Mouse (Mus musculus) small intestine, adult 2 months (tissue): ENCODE data around the gene Qsox2. TPM values are rescaled to one million over a fixed set of nuclear protein-coding genes. Genes with fewer than 3 reads are reported as not detected.

Experiments
- H3K27ac ChIP-seq: fragments of 200-500 bp; 2 replicates; pipeline ENCODE4 v1.5.1; 2012; ENCODE audit warnings: low read depth, low read length, control low read depth, inconsistent platforms; ENCODE audit not compliant: insufficient read depth
- H3K27me3 ChIP-seq: fragments of 200-500 bp; 2 replicates; pipeline ENCODE4 v1.6.1; 2012; ENCODE audit warnings: mild to moderate bottlenecking, moderate library complexity, low read length, inconsistent platforms; ENCODE audit not compliant: control insufficient read depth, insufficient read depth
- H3K36me3 ChIP-seq: fragments of 200-500 bp; 2 replicates; pipeline ENCODE4 v1.6.1; 2012; ENCODE audit warnings: mild to moderate bottlenecking, low read length, control low read depth, inconsistent platforms; ENCODE audit not compliant: control insufficient read depth, insufficient read depth
- H3K4me1 ChIP-seq: fragments of 200-500 bp; 2 replicates; pipeline ENCODE4 v1.6.1; 2012; ENCODE audit warnings: low read length, inconsistent platforms, mixed read lengths; ENCODE audit not compliant: control insufficient read depth, insufficient read depth, insufficient read length
- H3K4me3 ChIP-seq: fragments of 200-500 bp; 2 replicates; pipeline ENCODE4 v1.5.1; 2012; ENCODE audit warnings: low read depth, mild to moderate bottlenecking, control low read depth, inconsistent platforms, low read length, moderate library complexity
- CTCF ChIP-seq: fragments of 200-500 bp; IDR thresholded peaks from 2 replicates; pipeline ENCODE4 v1.5.1; 2012; ENCODE audit warnings: low read depth, mild to moderate bottlenecking, control low read depth, inconsistent platforms, low read length, moderate library complexity, mixed read lengths; ENCODE audit not compliant: insufficient replicate concordance, insufficient read length; ENCODE audit errors: extremely low read depth
- POLR2A ChIP-seq: fragments of 200-500 bp; IDR thresholded peaks from 2 replicates; pipeline ENCODE4 v1.6.1; 2012; ENCODE audit warnings: low read depth, mild to moderate bottlenecking, control low read depth, inconsistent platforms, low read length, moderate library complexity
- WGBS: fragments of 180-500 bp; shearing (Covaris S2); methylation state at CpG from one replicate; pipeline ENCODE4 v1.1.7; 2018; 5-methylcytosine and 5-hydroxymethylcytosine counted together
- polyA plus RNA-seq: library from polyadenylated mRNA; depleted of rRNA; stranded (reverse); fragments of >200 nt; gene quantifications from 2 replicates; pipeline ENCODE4 v1.2.3, GENCODE M21; 2012

Gene Qsox2
- polyA plus RNA-seq, 1 experiment: 10.9 TPM

DNA sequence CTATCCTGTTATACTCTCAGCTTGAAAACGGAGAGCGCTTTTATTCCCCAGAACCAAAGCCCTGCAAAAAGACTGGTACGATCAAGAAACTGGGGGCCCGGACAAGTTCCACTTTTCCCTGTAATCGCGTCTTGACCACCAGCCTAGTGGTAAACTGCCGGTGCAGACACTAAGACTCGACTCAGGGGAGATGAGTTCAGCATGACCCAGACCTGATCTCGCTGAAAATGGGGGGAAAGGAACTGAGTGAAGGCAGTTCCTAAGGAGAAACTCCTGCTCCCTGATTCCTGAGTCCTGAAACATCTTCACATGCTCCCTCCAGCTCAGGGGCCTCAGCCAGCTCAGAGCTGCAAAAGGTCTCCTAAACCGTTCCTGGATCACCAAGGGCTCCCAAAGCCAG, 31.6 kb downstream of the Qsox2 start:
- Histone ChIP-seq H3K27me3 (peaks cover 58% of the 10 kb centered on the region), H3K4me1 (peaks cover 6% of the 10 kb centered on the region; the same call in 1 of the 2 replicates), H3K36me3 (peaks cover 7% of the 10 kb centered on the region), H3K27ac (no peak overlapping the region), H3K4me3 (no peak overlapping the region)
- TF ChIP-seq CTCF (no peak), POLR2A (no peak)
- WGBS: 27% methylated on average over 10 of the region's 10 CpGs

DNA sequence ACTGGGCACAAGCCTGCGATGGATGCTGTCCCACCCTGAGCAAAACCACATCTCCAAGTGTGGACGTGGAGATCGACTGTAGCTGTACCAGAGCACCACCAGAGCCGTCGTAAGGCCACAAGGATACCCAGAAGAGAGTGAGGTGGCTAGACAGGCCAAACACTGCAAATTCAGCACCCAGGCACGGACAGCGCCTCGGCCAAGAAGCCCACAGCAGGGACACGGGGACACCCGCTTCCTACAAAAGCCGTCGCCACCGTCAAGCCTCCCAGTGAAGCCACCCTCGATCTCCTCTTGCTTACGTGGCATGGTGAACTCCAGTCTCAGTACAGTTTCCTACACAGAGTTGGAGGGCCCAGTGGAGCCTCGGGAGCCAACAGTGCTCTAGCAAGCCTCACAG, 32.2 kb downstream of the Qsox2 start:
- WGBS: 5% methylated on average over 16 of the region's 16 CpGs
- Histone ChIP-seq H3K4me1 (peaks cover 6% of the 10 kb centered on the region; the same call in 1 of the 2 replicates), H3K27ac (no peak overlapping the region), H3K36me3 (peaks cover under 1% of the 10 kb centered on the region; the same call in 1 of the 2 replicates), H3K4me3 (no peak overlapping the region), H3K27me3 (peaks cover 60% of the 10 kb centered on the region)
- TF ChIP-seq CTCF: no peak
- TF ChIP-seq POLR2A: no peak

DNA sequence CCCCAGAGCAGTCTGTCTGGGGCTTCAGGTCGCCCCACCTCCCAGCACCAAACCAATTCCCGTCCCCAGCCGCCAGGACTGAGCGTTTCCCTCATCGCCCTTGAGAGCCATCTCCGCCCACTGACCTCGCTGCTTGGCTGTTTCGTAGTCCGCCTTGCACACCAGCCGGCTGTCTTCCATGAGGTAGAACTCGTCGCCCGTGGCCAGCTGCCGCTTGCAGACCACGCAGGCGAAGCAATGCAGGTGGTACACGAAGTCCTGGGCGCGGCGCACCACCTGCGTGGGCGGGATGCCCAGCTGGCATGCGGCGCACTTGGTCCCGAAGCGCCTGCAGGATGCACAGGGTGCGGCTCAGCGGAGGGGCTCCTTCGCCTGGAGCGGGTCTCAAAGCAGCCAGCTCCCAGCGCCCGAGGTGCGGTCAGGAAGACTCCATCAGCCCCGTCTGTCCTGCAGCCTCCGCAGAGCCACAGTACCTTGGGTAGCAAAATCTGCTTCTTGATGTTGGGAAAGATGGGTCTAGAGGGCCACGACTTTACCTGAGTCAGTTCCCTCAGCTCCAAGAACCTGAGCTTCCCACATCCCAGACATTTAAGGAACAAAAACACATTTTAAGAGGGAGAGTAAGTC, 34.4 kb downstream of the Qsox2 start:
- WGBS: 5% methylated on average over 36 of the region's 36 CpGs
- H3K36me3 ChIP-seq: no peaks in the 10 kb centered on the region
- no peak overlapping the region for H3K4me3 ChIP-seq
- 0 out of 2 replicates have a peak, but pooled peaks cover 2% of the 10 kb centered on the region for H3K4me1 ChIP-seq
- H3K27ac ChIP-seq: no peak overlapping the region
- peaks cover 75% of the 10 kb centered on the region for H3K27me3 ChIP-seq
- no peak for TF ChIP-seq CTCF
- no peak for TF ChIP-seq POLR2A

DNA sequence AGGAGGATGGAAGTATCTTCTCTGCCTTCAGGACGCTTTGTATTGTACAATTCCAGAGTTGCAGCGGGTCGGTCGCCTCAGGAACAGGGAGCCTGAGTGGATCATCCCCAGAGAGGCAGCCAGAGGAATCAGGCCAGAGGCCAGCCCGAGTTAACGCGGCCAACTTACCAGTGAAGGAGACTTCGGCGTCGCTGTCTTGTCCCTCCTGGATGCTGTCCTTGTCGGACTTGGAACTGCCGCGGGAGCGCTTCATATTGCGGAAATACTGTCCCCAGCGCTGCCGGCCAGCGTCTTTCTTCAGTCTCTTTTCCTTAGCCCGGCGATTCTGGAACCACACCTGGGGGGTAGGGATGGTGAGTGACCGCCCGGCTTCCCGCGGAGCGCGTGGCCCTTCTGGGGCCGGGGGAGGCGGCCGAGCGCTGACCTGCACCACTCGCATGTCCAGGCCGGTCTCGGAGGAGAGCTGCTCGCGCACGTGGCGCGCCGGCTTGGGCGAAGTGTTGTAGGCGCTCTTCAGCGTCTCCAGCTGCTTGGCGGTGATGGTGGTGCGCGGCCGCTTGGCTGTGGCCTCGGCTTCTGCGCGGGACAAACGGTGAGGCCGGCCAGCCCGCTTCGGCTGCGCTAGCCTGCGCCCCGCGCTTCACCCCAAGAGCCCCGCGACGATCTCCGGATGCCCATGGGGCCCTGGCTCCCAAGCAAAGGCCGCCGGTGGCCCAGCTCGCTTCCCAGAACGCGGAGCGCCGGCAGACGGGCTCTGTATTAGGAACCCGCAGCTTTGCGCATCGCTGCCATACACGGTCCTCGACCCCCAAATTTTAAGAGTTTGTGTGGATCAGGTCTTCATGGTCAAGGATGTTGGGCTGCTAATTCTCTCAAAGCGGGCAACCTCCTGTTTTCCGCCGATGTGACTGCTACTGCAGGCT, 35.1 kb downstream of the Qsox2 start:
- 2% methylated on average over 77 of the region's 77 CpGs for WGBS
- no peak overlapping the region for H3K4me3 ChIP-seq

DNA sequence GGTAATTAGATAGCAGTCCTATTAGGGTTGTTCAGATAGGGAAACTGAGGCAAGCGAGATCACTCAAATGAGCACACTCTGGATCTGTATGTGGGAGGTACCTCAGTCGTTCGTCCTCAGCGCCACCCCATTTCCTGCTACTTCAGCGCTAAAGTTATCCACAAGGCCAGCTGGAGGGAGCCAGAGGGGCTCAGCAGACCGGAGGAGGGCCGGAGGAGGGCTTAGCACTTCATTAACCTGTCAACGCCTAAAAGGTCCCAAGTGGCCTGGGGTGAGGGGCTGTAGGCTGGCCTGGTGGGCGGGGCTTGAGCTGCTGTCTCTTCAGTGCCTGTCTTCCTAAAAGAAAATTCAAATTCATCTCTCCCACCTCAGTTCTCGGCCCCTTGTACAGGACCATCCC, 38.8 kb downstream of the Qsox2 start:
- Histone ChIP-seq H3K36me3 (no peaks in the 10 kb centered on the region), H3K4me1 (no peaks in the 10 kb centered on the region), H3K4me3 (no peak overlapping the region), H3K27me3 (peaks cover 60% of the 10 kb centered on the region), H3K27ac (no peak overlapping the region)
- TF ChIP-seq POLR2A (no peak), CTCF (no peak)
- WGBS: 3% methylated on average over 10 of the region's 10 CpGs

More for the DNA sequence above, 35.1 kb downstream of the Qsox2 start:
- H3K27ac ChIP-seq: no peak overlapping the region
- TF ChIP-seq POLR2A (no peak), CTCF (no peak)
- H3K4me1 ChIP-seq: 0 out of 2 replicates have a peak, but pooled peaks cover 2% of the 10 kb centered on the region
- H3K36me3 ChIP-seq: no peaks in the 10 kb centered on the region
- peaks cover 78% of the 10 kb centered on the region for H3K27me3 ChIP-seq

DNA sequence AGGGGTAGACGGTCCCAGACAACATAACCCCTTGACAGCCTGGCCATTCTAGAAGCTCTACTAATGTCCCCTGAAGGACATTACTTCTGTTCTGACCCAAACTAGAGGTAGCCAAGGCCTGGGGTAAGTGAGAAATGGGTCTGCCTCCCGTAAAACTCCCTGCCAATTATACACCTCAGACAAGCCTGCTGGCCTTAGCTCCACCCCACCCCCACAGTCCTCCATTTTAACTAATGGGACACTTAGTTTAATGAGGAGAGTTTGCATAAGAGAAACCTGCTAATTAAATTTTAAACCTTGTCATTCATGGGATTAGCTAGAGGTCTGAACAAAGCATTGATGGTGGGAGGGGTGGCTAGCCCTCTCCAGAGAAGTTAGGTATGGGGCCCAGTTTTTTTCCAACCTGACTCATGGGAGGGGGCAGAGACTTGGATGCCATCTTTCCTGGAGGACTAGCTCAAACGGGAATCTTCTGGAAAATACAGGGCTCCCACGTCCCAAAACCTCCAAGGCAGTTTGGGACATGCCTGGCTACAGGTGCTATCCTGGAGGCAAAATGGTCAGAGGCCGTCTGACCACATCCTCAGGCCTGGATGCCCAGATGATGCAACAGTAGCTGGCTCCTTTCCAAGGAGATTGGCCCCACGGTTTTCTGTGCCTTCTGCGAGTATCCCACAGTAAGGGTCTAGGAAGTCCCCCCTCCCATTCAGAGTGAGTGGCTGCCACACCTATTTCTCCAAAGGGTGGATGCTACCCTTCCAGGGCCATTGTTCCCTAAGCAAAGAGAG, 42.6 kb downstream of the Qsox2 start:
- Histone ChIP-seq H3K4me1 (no peaks in the 10 kb centered on the region), H3K27ac (no peak overlapping the region), H3K36me3 (no peaks in the 10 kb centered on the region), H3K27me3 (peaks cover 31% of the 10 kb centered on the region), H3K4me3 (no peak overlapping the region)
- WGBS: 48% methylated on average over 7 of the region's 7 CpGs
- TF ChIP-seq POLR2A: no peak
- no peak for TF ChIP-seq CTCF
